In genomic region chr8:89016465-89017070, GRCm38 (mm10) we compare ENCODE assay signal across 20 mouse cellular contexts. TPM values are rescaled to one million over a fixed set of nuclear protein-coding genes. Genes with fewer than 3 reads are reported as not detected.
DNase-seq lines count a peak whose midpoint lies in the region; ATAC-seq and TF ChIP-seq lines count a peak whose summit lies in the region.
"Had no signal": no experiment of that assay in that cellular context is flagged by ENCODE, and none has a peak within 500 bp of the region (broad histone marks: within the 10 kb centered on the region; RNA-seq: fewer than 3 reads in every experiment).

No protein-coding gene starts in this region.

- no peak for TF ChIP-seq POLR2A in kidney, adult 2 months (IDR thresholded peaks at IDR 0.05; ENCODE audit: low read depth, low read length)
- TF ChIP-seq POLR2A in ES-Bruce4 (IDR thresholded peaks at IDR 0.05; ENCODE audit: insufficient read depth, low read length): no peak

- no peak overlapping the region; the same call in 1 of the 2 replicates for H3K27ac ChIP-seq in kidney, adult 2 months (ENCODE audit: insufficient read depth, low read depth, low read length)
- H3K27ac ChIP-seq in kidney, embryonic 15.5 days: no peak overlapping the region
- no peak overlapping the region for H3K27ac ChIP-seq in lung, embryonic 14.5 days (ENCODE audit: low read depth)
- H3K27ac ChIP-seq in ES-Bruce4 (ENCODE audit: insufficient read depth, low read length) (peak overlapping the region; percentile 91), ES-E14 (ENCODE audit: insufficient read depth, low read depth, low read length, poor library complexity, severe bottlenecking) (peak overlapping the region; percentile 77)
- H3K27ac ChIP-seq: embryonic facial prominence, embryonic 10.5 days; heart, adult 2 months; heart, embryonic 15.5 days; hindbrain, embryonic 10.5 days; hindbrain, embryonic 14.5 days had no signal

- TF ChIP-seq EP300 in ES-Bruce4 (IDR thresholded peaks at IDR 0.05; ENCODE audit: insufficient read depth, low read depth, low read length): no peak

- no peak for ATAC-seq in kidney, embryonic 15.5 days (replicated peaks; ENCODE audit: low FRiP score)
- ATAC-seq in lung, embryonic 14.5 days (ENCODE audit: insufficient read depth): no peak
- ATAC-seq: forebrain, embryonic 14.5 days had no signal

- H3K4me2 ChIP-seq in kidney, embryonic 15.5 days: no peak overlapping the region
- no peak overlapping the region for H3K4me2 ChIP-seq in lung, embryonic 14.5 days
- H3K4me2 ChIP-seq: heart, embryonic 11.5 days; heart, embryonic 15.5 days; hindbrain, embryonic 14.5 days had no signal

- H3K4me1 ChIP-seq in kidney, adult 2 months (ENCODE audit: control insufficient read depth, insufficient read depth, low read length): peaks cover 27% of the 10 kb centered on the region; the same call in 1 of the 2 replicates
- H3K4me1 ChIP-seq in kidney, embryonic 15.5 days: peaks cover 16% of the 10 kb centered on the region
- H3K4me1 ChIP-seq in lung, embryonic 14.5 days (ENCODE audit: insufficient read depth): no peaks in the 10 kb centered on the region
- peaks cover 5% of the 10 kb centered on the region for H3K4me1 ChIP-seq in ES-Bruce4 (ENCODE audit: control insufficient read depth, insufficient read depth, low read length)
- H3K4me1 ChIP-seq in ES-E14 (ENCODE audit: control insufficient read depth in 2 of 2, insufficient read depth in 2 of 2, low read length in 2 of 2, poor library complexity in 1 of 2): peaks cover 21 to 38% of the 10 kb centered on the region in 2 experiments

- no peaks in the 10 kb centered on the region for H3K36me3 ChIP-seq in kidney, adult 2 months (ENCODE audit: control insufficient read depth, insufficient read depth, low read length)
- no peaks in the 10 kb centered on the region for H3K36me3 ChIP-seq in kidney, embryonic 15.5 days
- H3K36me3 ChIP-seq in lung, embryonic 14.5 days (ENCODE audit: insufficient read depth): no peaks in the 10 kb centered on the region
- H3K36me3 ChIP-seq in ES-Bruce4 (ENCODE audit: control insufficient read depth, insufficient read depth, low read length, poor library complexity, severe bottlenecking) (no peaks in the 10 kb centered on the region), ES-E14 (ENCODE audit: control insufficient read depth, insufficient read depth, low read length, poor library complexity, severe bottlenecking) (no peaks in the 10 kb centered on the region)
- H3K36me3 ChIP-seq: embryonic facial prominence, embryonic 10.5 days; heart, embryonic 15.5 days; hindbrain, embryonic 10.5 days had no signal

- in situ Hi-C loops in ES-E14 (cut with MboI; ENCODE audit: low sequenced_read_pairs in 2 of 2, unreplicated experiment in 2 of 2): no loop called here

- peak; percentile 54 for DNase-seq in kidney, adult 2 months
- peak; percentile 53 for DNase-seq in lung, embryonic 14.5 days
- DNase-seq in lung, postnatal 25 days (ENCODE audit: low spot score): no peak
- DNase-seq in ES-E14 (ENCODE audit: low read depth, low spot score) (no peak), liver (no peak)
- DNase-seq in retina, embryonic 14.5 days (ENCODE audit: low spot score): no peak
- DNase-seq: adrenal gland, postnatal 14 days; cerebellum, adult 18-20 months; cerebellum, adult 9-11 months; gastrocnemius, postnatal 10 days; heart, adult 2 months; heart, postnatal 14 days had no signal

- H3K4me3 ChIP-seq in kidney, adult 2 months (ENCODE audit: insufficient read depth, low read depth, low read length): no peak overlapping the region
- H3K4me3 ChIP-seq in kidney, embryonic 15.5 days (replicated peaks): no peak overlapping the region
- H3K4me3 ChIP-seq in lung, embryonic 14.5 days (ENCODE audit: low read depth, low read length): no peak overlapping the region
- H3K4me3 ChIP-seq in ES-Bruce4 (ENCODE audit: low read depth, low read length): no peak overlapping the region
- no peak overlapping the region for H3K4me3 ChIP-seq in ES-E14 (ENCODE audit: insufficient read depth in 1 of 2, low read depth in 1 of 2, low read length in 2 of 2, poor library complexity in 1 of 2, severe bottlenecking in 1 of 2)
- H3K4me3 ChIP-seq: embryonic facial prominence, embryonic 10.5 days; heart, adult 2 months; heart, embryonic 15.5 days; hindbrain, embryonic 10.5 days had no signal

- no peaks in the 10 kb centered on the region for H3K9me3 ChIP-seq in kidney, embryonic 15.5 days (replicated peaks)
- no peaks in the 10 kb centered on the region for H3K9me3 ChIP-seq in lung, embryonic 14.5 days (ENCODE audit: low read depth, low read length)
- no peaks in the 10 kb centered on the region for H3K9me3 ChIP-seq in ES-Bruce4 (replicated peaks; ENCODE audit: control insufficient read depth, insufficient read depth, low read length, poor library complexity, severe bottlenecking)
- H3K9me3 ChIP-seq in ES-E14 (ENCODE audit: control insufficient read depth, insufficient read depth, low read depth, low read length): no peaks in the 10 kb centered on the region
- H3K9me3 ChIP-seq: embryonic facial prominence, embryonic 10.5 days; heart, embryonic 15.5 days; hindbrain, embryonic 10.5 days had no signal

- H3K27me3 ChIP-seq in kidney, adult 2 months (replicated peaks; ENCODE audit: control insufficient read depth, insufficient read depth, low read length): no peaks in the 10 kb centered on the region
- 0 out of 2 replicates have a peak, but pooled peaks cover 7% of the 10 kb centered on the region for H3K27me3 ChIP-seq in kidney, embryonic 15.5 days
- H3K27me3 ChIP-seq in lung, embryonic 14.5 days (ENCODE audit: insufficient read depth, low read length): no peaks in the 10 kb centered on the region
- no peaks in the 10 kb centered on the region for H3K27me3 ChIP-seq in ES-Bruce4 (ENCODE audit: control insufficient read depth, insufficient read depth, low read length, poor library complexity, severe bottlenecking)
- H3K27me3 ChIP-seq: heart, embryonic 15.5 days had no signal

- no peak for TF ChIP-seq CTCF in kidney, adult 2 months (conservative IDR thresholded peaks at IDR 0.05; ENCODE audit: insufficient read depth, insufficient read length, low read depth, low read length)
- no peak for TF ChIP-seq CTCF in lung, embryonic 14.5 days (IDR thresholded peaks at IDR 0.05; ENCODE audit: low read depth)
- no peak for TF ChIP-seq CTCF in ES-Bruce4 (IDR thresholded peaks at IDR 0.05; ENCODE audit: low read depth, low read length)

- no peak overlapping the region for H3K9ac ChIP-seq in kidney, embryonic 15.5 days
- H3K9ac ChIP-seq in lung, embryonic 14.5 days: no peak overlapping the region
- peak overlapping the region; percentile 36 for H3K9ac ChIP-seq in ES-Bruce4 (ENCODE audit: low read depth, poor library complexity, severe bottlenecking)
- H3K9ac ChIP-seq in ES-E14 (ENCODE audit: insufficient read depth, low read depth, low read length, poor library complexity, severe bottlenecking): peak overlapping the region; percentile 58; the same call in 1 of the 2 replicates
- H3K9ac ChIP-seq: heart, embryonic 15.5 days; hindbrain, embryonic 14.5 days had no signal

- 65% methylated on average over 7 of the region's 7 CpGs for WGBS in kidney, adult 2 months
- whole genome bisulfite sequencing in kidney, embryonic 15.5 days: 87% methylated on average over 7 of the region's 7 CpGs
- WGBS in lung, embryonic 14.5 days: 71% methylated on average over 7 of the region's 7 CpGs

TF ChIP-seq in ES-E14, 5 proteins besides CTCF, POLR2A, EP300 and RAD21:
- TF ChIP-seq ZNF384 (IDR thresholded peaks at IDR 0.05; ENCODE audit: low read depth, low read length) (no peak), HCFC1 (IDR thresholded peaks at IDR 0.05; ENCODE audit: borderline replicate concordance, insufficient read depth, low read length) (no peak), CHD2 (IDR thresholded peaks at IDR 0.05; ENCODE audit: low read depth, low read length) (no peak), ZC3H11A (IDR thresholded peaks at IDR 0.05; ENCODE audit: borderline replicate concordance, low read depth, low read length) (no peak), MAFK (IDR thresholded peaks at IDR 0.05; ENCODE audit: insufficient read depth, low read depth, low read length) (no peak)

RNA-seq across cellular contexts. Expression of gene Sall1, which starts 27.4 kb away (rescaled TPM):
- polyA plus RNA-seq in kidney, adult 2 months (2012; rRNA removed): 26.0 and 34.0 TPM in 2 replicates
- 42.4 TPM in 2 replicates for polyA plus RNA-seq in kidney, embryonic 15.5 days (2015; fragmentation: Nextera tagmentation; extraction: Ambion mirVana)
- polyA plus RNA-seq in lung, embryonic 14.5 days (2014; fragmentation: Nextera tagmentation; extraction: Ambion mirVana): 0.05 and 0.08 TPM in 2 replicates
- polyA plus RNA-seq in ES-Bruce4 (2011; ENCODE audit: insufficient read depth, insufficient read length, low read depth, missing spikeins): 58.9 and 60.4 TPM in 2 replicates
- total RNA-seq in ES-E14 (2012; rRNA removed): 22.5 and 26.4 TPM in 2 replicates

Comparison
In these comparisons a context has a peak if more than half of its experiments do, and no peak if none do; other contexts are left out.
1. DNase-seq: peak in kidney, adult 2 months (single experiment) and lung, embryonic 14.5 days (single experiment); none in lung, postnatal 25 days (single experiment), ES-E14 (single experiment), liver (single experiment) and retina, embryonic 14.5 days (single experiment).
2. H3K27ac ChIP-seq: peak in ES-Bruce4 (single experiment) and ES-E14 (single experiment); none in kidney, adult 2 months (single experiment), kidney, embryonic 15.5 days (single experiment) and lung, embryonic 14.5 days (single experiment).
3. H3K9ac ChIP-seq: peak in ES-Bruce4 (single experiment) and ES-E14 (single experiment); none in kidney, embryonic 15.5 days (single experiment) and lung, embryonic 14.5 days (single experiment).
4. RNA of gene Sall1, which starts 27.4 kb away (polyA plus RNA-seq): 58.9 to 60.4 TPM in ES-Bruce4, 42.4 TPM in kidney, embryonic 15.5 days and 26.0 to 34.0 TPM in kidney, adult 2 months; 0.05 to 0.08 TPM in lung, embryonic 14.5 days; every median in the first group is over 10 times any median in the second.